Mouse (Mus musculus) G1E (cell line): Measurements from ENCODE around the gene Pcbd2.

Source experiments
- CTCF ChIP-seq: IDR thresholded peaks from 2 replicates; pipeline ENCODE4 v1.5.1; 2012; ENCODE audit warnings: low read depth, low read length, inconsistent platforms, mixed read lengths
- GATA1 ChIP-seq: IDR thresholded peaks from 2 replicates; pipeline ENCODE4 v1.6.1; 2012; ENCODE audit warnings: borderline replicate concordance, low read length, inconsistent platforms, mixed read lengths
- POLR2AphosphoS5 ChIP-seq: IDR thresholded peaks from 2 replicates; pipeline ENCODE4 v1.6.1; 2012; ENCODE audit warnings: low read depth, low read length, inconsistent platforms; ENCODE audit not compliant: insufficient replicate concordance
- TAL1 ChIP-seq: conservative IDR thresholded peaks from 2 replicates; pipeline ENCODE4 v1.6.1; 2012; ENCODE audit warnings: low read depth, low read length, inconsistent platforms, mixed read lengths

DNA sequence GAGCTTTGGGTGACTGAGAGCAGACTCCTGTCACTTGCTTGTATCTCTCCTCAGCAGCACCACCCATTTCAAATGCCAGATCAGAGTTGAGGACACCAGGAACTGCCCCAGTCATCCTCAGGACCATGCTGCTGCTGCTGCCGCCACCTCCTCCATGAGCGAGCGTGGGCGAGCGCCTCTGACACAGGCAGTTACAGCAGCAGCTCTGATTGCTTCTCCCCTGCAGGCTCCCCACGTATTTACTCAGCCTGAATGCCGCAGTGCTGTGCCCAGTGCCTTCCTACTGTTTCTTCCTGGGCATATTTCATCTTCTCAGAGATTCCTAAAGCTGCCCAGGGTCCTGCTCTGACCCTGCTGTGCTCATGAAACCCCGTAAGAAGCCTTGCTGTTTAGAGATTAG lies 15.1 kb downstream of the Pcbd2 start:
- TF ChIP-seq POLR2AphosphoS5 (no peak), CTCF (no peak), GATA1 (no peak), TAL1 (no peak)
